Mouse (Mus musculus) spleen, postnatal 0 days (tissue): ENCODE results near the gene Uts2. TPM values are rescaled to one million over a fixed set of nuclear protein-coding genes. Genes with fewer than 3 reads are reported as not detected.

Source experiments
- polyA plus RNA-seq: library from polyadenylated mRNA; unstranded; fragments of >200 nt; fragmentation: Nextera tagmentation; extraction: Ambion mirVana; gene quantifications from 2 replicates; pipeline ENCODE4 v1.2.1, GENCODE M21; 2015

The Uts2 gene
- polyA plus RNA-seq, result not detected in 2 replicates

GRCm38 (mm10) chr4:150996797-150997196 lies at the start of gene Uts2:
Gene Uts2 (plus strand): TSS chr4:150997097.

GRCm38 (mm10) chr4:151044037-151044943 lies 47.4 kb downstream of the Uts2 start, which contains the start of gene Per3:
Gene Per3 (minus strand): TSS chr4:151044665.

Other genes with a start within 250 kb of the Uts2 start
- 5.7 and 7.0 TPM in 2 replicates for gene Errfi1, start 143.2 kb upstream of the Uts2 start, polyA plus RNA-seq
- gene Park7, start 82.7 kb upstream of the Uts2 start, polyA plus RNA-seq, result 285 and 287 TPM in 2 replicates
- gene Tnfrsf9, start 82.5 kb upstream of the Uts2 start, polyA plus RNA-seq, result 0.64 and 0.72 TPM in 2 replicates
- gene Per3, start 47.6 kb downstream of the Uts2 start, polyA plus RNA-seq, result 4.4 and 5.9 TPM in 2 replicates
- gene Vamp3, start 60.9 kb downstream of the Uts2 start, polyA plus RNA-seq, result 52.5 and 58.3 TPM in 2 replicates
- not detected in 2 replicates for gene Gm13090, start 92.5 kb downstream of the Uts2 start, polyA plus RNA-seq